Mouse (Mus musculus): ENCODE data around the gene Dnah6.

- TF ChIP-seq POLR2A (IDR thresholded peaks at IDR 0.05; ENCODE audit: borderline replicate concordance, extremely low read depth, insufficient read depth, insufficient read length, poor library complexity, severe bottlenecking), result no peak
- TF ChIP-seq CTCF (IDR thresholded peaks at IDR 0.05; ENCODE audit: borderline replicate concordance, extremely low read depth, insufficient read depth, insufficient read length), result no peak
These were observed 29.9 kb upstream of the Dnah6 start for GRCm38 (mm10) chr6:73251336-73251735.
